Mouse (Mus musculus) right cerebral cortex, adult 2 months (tissue): Measurements from ENCODE around the gene Zc3hc1.
A peak's percentile ranks its signal among the peaks of the same experiment; 100 is the strongest.

ENCODE experiments used
- DNase-seq, 2 experiments: peaks; one replicate each; pipeline ENCODE4 v3.0.0; 2021 to 2022; ENCODE audit warnings: low spot score in 2 of 2

The Zc3hc1 gene

GRCm38 (mm10) chr6:30374731-30375510, 15.9 kb downstream of the Zc3hc1 start:
- DNase-seq = no peak

GRCm38 (mm10) chr6:30372627-30373369, 18.0 kb downstream of the Zc3hc1 start:
- no peak for DNase-seq

- DNase-seq = no peak
Measured at GRCm38 (mm10) chr6:30369291-30369690, 21.5 kb downstream of the Zc3hc1 start.

- DNase-seq = no peak
Measured at GRCm38 (mm10) chr6:30363808-30364207, 27.0 kb downstream of the Zc3hc1 start.

- DNase-seq = no peak
Measured at GRCm38 (mm10) chr6:30359762-30360509, 30.9 kb downstream of the Zc3hc1 start.

GRCm38 (mm10) chr6:30357561-30358177, 33.2 kb downstream of the Zc3hc1 start:
- DNase-seq = peak; percentile 85 to 93

- no peak for DNase-seq
Measured at GRCm38 (mm10) chr6:30356680-30357079, 34.1 kb downstream of the Zc3hc1 start.

GRCm38 (mm10) chr6:30356161-30356560, 34.7 kb downstream of the Zc3hc1 start:
- no peak for DNase-seq

- DNase-seq = no peak
Measured at GRCm38 (mm10) chr6:30355701-30356100, 35.1 kb downstream of the Zc3hc1 start.

- no peak for DNase-seq
Measured at GRCm38 (mm10) chr6:30354760-30355159, 36.1 kb downstream of the Zc3hc1 start.

GRCm38 (mm10) chr6:30353661-30354060, 37.2 kb downstream of the Zc3hc1 start:
- no peak for DNase-seq

- DNase-seq = no peak
Measured at GRCm38 (mm10) chr6:30352762-30353161, 38.1 kb downstream of the Zc3hc1 start.

GRCm38 (mm10) chr6:30351290-30351689, 39.5 kb downstream of the Zc3hc1 start:
- DNase-seq = no peak

GRCm38 (mm10) chr6:30347288-30347801, 43.5 kb downstream of the Zc3hc1 start:
- DNase-seq = no peak

GRCm38 (mm10) chr6:30346737-30347136, 44.1 kb downstream of the Zc3hc1 start:
- DNase-seq = no peak

- no peak for DNase-seq
Measured at GRCm38 (mm10) chr6:30344032-30344431, 46.8 kb downstream of the Zc3hc1 start.

GRCm38 (mm10) chr6:30340231-30340873, 50.5 kb downstream of the Zc3hc1 start:
- no peak for DNase-seq

- DNase-seq = peak; percentile 13 to 28
Measured at GRCm38 (mm10) chr6:30336912-30337311, 53.9 kb downstream of the Zc3hc1 start.

- DNase-seq = no peak
Measured at GRCm38 (mm10) chr6:30332262-30332661, 58.6 kb downstream of the Zc3hc1 start.

GRCm38 (mm10) chr6:30330706-30331105, 60.1 kb downstream of the Zc3hc1 start:
- DNase-seq = no peak

GRCm38 (mm10) chr6:30325932-30326501, 64.8 kb downstream of the Zc3hc1 start:
- DNase-seq = no peak
